Mouse (Mus musculus) thymus, adult 2 months (tissue): ENCODE measurements around the gene Oas1g.
"Not testable (repeated sequence)": the region's sequence is repeated elsewhere in the genome, so short reads cannot be mapped to it uniquely, and the experiment has no call there.

Experiments used
- CTCF ChIP-seq: fragments of 200-500 bp; IDR thresholded peaks from 2 replicates; pipeline ENCODE4 v1.5.1; 2012; ENCODE audit warnings: mild to moderate bottlenecking, control low read depth, low read length, moderate library complexity, borderline replicate concordance; ENCODE audit not compliant: control insufficient read depth, poor library complexity, insufficient read depth; ENCODE audit errors: extremely low read depth
- POLR2A ChIP-seq: fragments of 200-500 bp; IDR thresholded peaks from 2 replicates; pipeline ENCODE4 v1.6.1; 2012; ENCODE audit warnings: mild to moderate bottlenecking, low read length, control low read depth, moderate library complexity; ENCODE audit not compliant: control insufficient read depth, poor library complexity, insufficient read depth; ENCODE audit errors: extremely low read depth

GRCm38 (mm10) chr5:120876839-120877238, 10.6 kb downstream of the Oas1g start:
- not testable (repeated sequence) for TF ChIP-seq CTCF, POLR2A
